Mouse (Mus musculus): ENCODE data around the gene Pax2. TPM values are rescaled to one million over a fixed set of nuclear protein-coding genes. Genes with fewer than 3 reads are reported as not detected.

The Pax2 gene
- total and polyA plus RNA-seq, 2 experiments from 2014 or later: not detected

- no peak for DNase-seq (ENCODE audit: low spot score)
- no peaks in the 10 kb centered on the region for H3K27me3 ChIP-seq (ENCODE audit: control insufficient read depth, insufficient read depth, low read length)
- H3K4me1 ChIP-seq (ENCODE audit: control insufficient read depth, insufficient read depth): no peaks in the 10 kb centered on the region
- no peak overlapping the region for H3K4me3 ChIP-seq (ENCODE audit: low read depth, low read length)
- no peaks in the 10 kb centered on the region for H3K36me3 ChIP-seq (replicated peaks; ENCODE audit: control insufficient read depth, insufficient read depth, low read length)
- 94% methylated on average over 1 of the region's 1 CpGs for WGBS
- peaks cover 7% of the 10 kb centered on the region for H3K9me3 ChIP-seq (replicated peaks; ENCODE audit: control insufficient read depth, low read length)
- no peak overlapping the region for H3K9ac ChIP-seq (replicated peaks; ENCODE audit: low read depth, low read length)
- no peak overlapping the region for H3K4me2 ChIP-seq (ENCODE audit: low read depth, low read length)
- H3K27ac ChIP-seq (ENCODE audit: low read depth): no peak overlapping the region
- no peak for ATAC-seq (ENCODE audit: insufficient read depth, low read depth)
- TF ChIP-seq CTCF (IDR thresholded peaks at IDR 0.05; ENCODE audit: low read depth) (no peak), EP300 (IDR thresholded peaks at IDR 0.05; ENCODE audit: low read depth) (no peak)
These were observed 102.8 kb downstream of the Pax2 start for GRCm38 (mm10) chr19:44858671-44859070.

- no peak overlapping the region for H3K4me2 ChIP-seq (ENCODE audit: low read depth, low read length)
- WGBS: 32% methylated on average over 2 of the region's 2 CpGs
- ATAC-seq (ENCODE audit: insufficient read depth, low read depth) (no peak), DNase-seq (ENCODE audit: low spot score) (no peak)
- no peak overlapping the region for H3K9ac ChIP-seq (replicated peaks; ENCODE audit: low read depth, low read length)
- no peak overlapping the region for H3K27ac ChIP-seq (ENCODE audit: low read depth)
- H3K9me3 ChIP-seq (replicated peaks; ENCODE audit: control insufficient read depth, low read length): no peaks in the 10 kb centered on the region
- H3K4me1 ChIP-seq (ENCODE audit: control insufficient read depth, insufficient read depth): 0 out of 2 replicates have a peak, but pooled peaks cover 3% of the 10 kb centered on the region
- no peak overlapping the region for H3K4me3 ChIP-seq (ENCODE audit: low read depth, low read length)
- H3K27me3 ChIP-seq (ENCODE audit: control insufficient read depth, insufficient read depth, low read length): 0 out of 2 replicates have a peak, but pooled peaks cover 2% of the 10 kb centered on the region
- no peaks in the 10 kb centered on the region for H3K36me3 ChIP-seq (replicated peaks; ENCODE audit: control insufficient read depth, insufficient read depth, low read length)
- no peak for TF ChIP-seq EP300 (IDR thresholded peaks at IDR 0.05; ENCODE audit: low read depth)
- TF ChIP-seq CTCF (IDR thresholded peaks at IDR 0.05; ENCODE audit: low read depth): no peak
These were observed 112.9 kb downstream of the Pax2 start for GRCm38 (mm10) chr19:44868766-44869165.

GRCm38 (mm10) chr19:44874186-44874898, 118.5 kb downstream of the Pax2 start:
- Histone ChIP-seq H3K9me3 (replicated peaks; ENCODE audit: control insufficient read depth, low read length) (no peaks in the 10 kb centered on the region), H3K9ac (replicated peaks; ENCODE audit: low read depth, low read length) (no peak overlapping the region), H3K4me1 (ENCODE audit: control insufficient read depth, insufficient read depth) (no peaks in the 10 kb centered on the region), H3K27me3 (ENCODE audit: control insufficient read depth, insufficient read depth, low read length) (peaks cover 4% of the 10 kb centered on the region; the same call in 1 of the 2 replicates), H3K4me2 (ENCODE audit: low read depth, low read length) (no peak overlapping the region), H3K4me3 (ENCODE audit: low read depth, low read length) (no peak overlapping the region), H3K27ac (ENCODE audit: low read depth) (no peak overlapping the region), H3K36me3 (replicated peaks; ENCODE audit: control insufficient read depth, insufficient read depth, low read length) (no peaks in the 10 kb centered on the region)
- DNase-seq (ENCODE audit: low spot score): no peak
- no peak for TF ChIP-seq CTCF (IDR thresholded peaks at IDR 0.05; ENCODE audit: low read depth)
- 64% methylated on average over 15 of the region's 15 CpGs for WGBS
- ATAC-seq (ENCODE audit: insufficient read depth, low read depth): no peak

GRCm38 (mm10) chr19:44874928-44875327, 119.1 kb downstream of the Pax2 start:
- ATAC-seq (ENCODE audit: insufficient read depth, low read depth) (no peak), DNase-seq (ENCODE audit: low spot score) (no peak)
- Histone ChIP-seq H3K9ac (replicated peaks; ENCODE audit: low read depth, low read length) (no peak overlapping the region), H3K27ac (ENCODE audit: low read depth) (no peak overlapping the region), H3K4me1 (ENCODE audit: control insufficient read depth, insufficient read depth) (no peaks in the 10 kb centered on the region), H3K4me3 (ENCODE audit: low read depth, low read length) (no peak overlapping the region), H3K27me3 (ENCODE audit: control insufficient read depth, insufficient read depth, low read length) (peaks cover 4% of the 10 kb centered on the region; the same call in 1 of the 2 replicates), H3K36me3 (replicated peaks; ENCODE audit: control insufficient read depth, insufficient read depth, low read length) (no peaks in the 10 kb centered on the region), H3K9me3 (replicated peaks; ENCODE audit: control insufficient read depth, low read length) (no peaks in the 10 kb centered on the region), H3K4me2 (ENCODE audit: low read depth, low read length) (no peak overlapping the region)
- 28% methylated on average over 6 of the region's 6 CpGs for WGBS
- TF ChIP-seq CTCF (IDR thresholded peaks at IDR 0.05; ENCODE audit: low read depth): no peak
- TF ChIP-seq EP300 (IDR thresholded peaks at IDR 0.05; ENCODE audit: low read depth): no peak

GRCm38 (mm10) chr19:44875718-44876117, 119.9 kb downstream of the Pax2 start:
- no peak for TF ChIP-seq EP300 (IDR thresholded peaks at IDR 0.05; ENCODE audit: low read depth)
- TF ChIP-seq CTCF (IDR thresholded peaks at IDR 0.05; ENCODE audit: low read depth): no peak
- no peaks in the 10 kb centered on the region for H3K4me1 ChIP-seq (ENCODE audit: control insufficient read depth, insufficient read depth)
- H3K4me3 ChIP-seq (ENCODE audit: low read depth, low read length): no peak overlapping the region
- no peaks in the 10 kb centered on the region for H3K9me3 ChIP-seq (replicated peaks; ENCODE audit: control insufficient read depth, low read length)
- ATAC-seq (ENCODE audit: insufficient read depth, low read depth) (no peak), DNase-seq (ENCODE audit: low spot score) (no peak)
- H3K36me3 ChIP-seq (replicated peaks; ENCODE audit: control insufficient read depth, insufficient read depth, low read length): no peaks in the 10 kb centered on the region
- peaks cover 4% of the 10 kb centered on the region; the same call in 1 of the 2 replicates for H3K27me3 ChIP-seq (ENCODE audit: control insufficient read depth, insufficient read depth, low read length)
- WGBS: 74% methylated on average over 1 of the region's 1 CpGs
- no peak overlapping the region for H3K9ac ChIP-seq (replicated peaks; ENCODE audit: low read depth, low read length)
- no peak overlapping the region for H3K27ac ChIP-seq (ENCODE audit: low read depth)
- no peak overlapping the region for H3K4me2 ChIP-seq (ENCODE audit: low read depth, low read length)

- peaks cover 4% of the 10 kb centered on the region; the same call in 1 of the 2 replicates for H3K27me3 ChIP-seq (ENCODE audit: control insufficient read depth, insufficient read depth, low read length)
- H3K27ac ChIP-seq (ENCODE audit: low read depth): no peak overlapping the region
- no peak for DNase-seq (ENCODE audit: low spot score)
- H3K36me3 ChIP-seq (replicated peaks; ENCODE audit: control insufficient read depth, insufficient read depth, low read length): no peaks in the 10 kb centered on the region
- TF ChIP-seq CTCF (IDR thresholded peaks at IDR 0.05; ENCODE audit: low read depth) (no peak), EP300 (IDR thresholded peaks at IDR 0.05; ENCODE audit: low read depth) (no peak)
- no peak overlapping the region for H3K4me2 ChIP-seq (ENCODE audit: low read depth, low read length)
- no peak overlapping the region for H3K9ac ChIP-seq (replicated peaks; ENCODE audit: low read depth, low read length)
- H3K9me3 ChIP-seq (replicated peaks; ENCODE audit: control insufficient read depth, low read length): no peaks in the 10 kb centered on the region
- WGBS: 80% methylated on average over 7 of the region's 7 CpGs
- no peak for ATAC-seq (ENCODE audit: insufficient read depth, low read depth)
- no peak overlapping the region for H3K4me3 ChIP-seq (ENCODE audit: low read depth, low read length)
- H3K4me1 ChIP-seq (ENCODE audit: control insufficient read depth, insufficient read depth): no peaks in the 10 kb centered on the region
These were observed 120.7 kb downstream of the Pax2 start for GRCm38 (mm10) chr19:44876529-44876928.

Data from heart, postnatal 0 days (tissue).